Comparison of ENCODE assay signal across 16 mouse cellular contexts in genomic region chr7:79387140-79387539, GRCm38 (mm10). TPM values are rescaled to one million over a fixed set of nuclear protein-coding genes. Genes with fewer than 3 reads are reported as not detected.
DNase-seq lines count a peak whose midpoint lies in the region; ATAC-seq and TF ChIP-seq lines count a peak whose summit lies in the region.
"Had no signal": no experiment of that assay in that cellular context is flagged by ENCODE, and none has a peak within 500 bp of the region (broad histone marks: within the 10 kb centered on the region; RNA-seq: fewer than 3 reads in every experiment).

No protein-coding gene starts in this region.

- no peaks in the 10 kb centered on the region for H3K9me3 ChIP-seq in embryonic facial prominence, embryonic 10.5 days
- H3K9me3 ChIP-seq in hindbrain, embryonic 12.5 days (replicated peaks), result no peaks in the 10 kb centered on the region
- H3K9me3 ChIP-seq in neural tube, embryonic 13.5 days, result no peaks in the 10 kb centered on the region
- no peaks in the 10 kb centered on the region for H3K9me3 ChIP-seq in stomach, postnatal 0 days (ENCODE audit: control insufficient read depth, low read length)
- H3K9me3 ChIP-seq: heart, embryonic 13.5 days; liver, embryonic 15.5 days had no signal

- no peaks in the 10 kb centered on the region; the same call in 1 of the 2 replicates for H3K27me3 ChIP-seq in embryonic facial prominence, embryonic 10.5 days (replicated peaks; ENCODE audit: low read depth, poor library complexity, severe bottlenecking)
- H3K27me3 ChIP-seq in hindbrain, embryonic 12.5 days, result no peaks in the 10 kb centered on the region
- no peaks in the 10 kb centered on the region for H3K27me3 ChIP-seq in neural tube, embryonic 13.5 days
- H3K27me3 ChIP-seq in stomach, postnatal 0 days (ENCODE audit: control insufficient read depth, insufficient read depth, low read length), result no peaks in the 10 kb centered on the region
- H3K27me3 ChIP-seq: liver, embryonic 15.5 days had no signal

- H3K4me1 ChIP-seq in embryonic facial prominence, embryonic 10.5 days, result peaks cover 32% of the 10 kb centered on the region
- H3K4me1 ChIP-seq in hindbrain, embryonic 12.5 days, result peaks cover 20% of the 10 kb centered on the region
- H3K4me1 ChIP-seq in neural tube, embryonic 13.5 days (replicated peaks), result peaks cover 30% of the 10 kb centered on the region
- H3K4me1 ChIP-seq in stomach, postnatal 0 days (replicated peaks; ENCODE audit: control insufficient read depth, insufficient read depth), result no peaks in the 10 kb centered on the region
- H3K4me1 ChIP-seq: heart, embryonic 13.5 days had no signal

- no peak for ATAC-seq in hindbrain, embryonic 12.5 days (ENCODE audit: low FRiP score)
- no peak; the same call in 1 of the 2 replicates for ATAC-seq in neural tube, embryonic 13.5 days (ENCODE audit: low read depth)
- ATAC-seq in stomach, postnatal 0 days (ENCODE audit: low FRiP score, low TSS enrichment), result no peak
- ATAC-seq: CD4-positive, CD25-positive, alpha-beta regulatory T cell, adult 4 months; inflammation-experienced regulatory T-cells, adult 6 months had no signal

- peak overlapping the region; percentile 75; the same call in 1 of the 2 replicates for H3K27ac ChIP-seq in layer of hippocampus, adult 2 months
- H3K27ac ChIP-seq in embryonic facial prominence, embryonic 10.5 days (replicated peaks), result peak overlapping the region; percentile 61
- H3K27ac ChIP-seq in hindbrain, embryonic 12.5 days, result peak overlapping the region; percentile 55; the same call in 1 of the 2 replicates
- peak overlapping the region; percentile 55 for H3K27ac ChIP-seq in neural tube, embryonic 13.5 days (replicated peaks)
- no peak overlapping the region for H3K27ac ChIP-seq in stomach, postnatal 0 days (replicated peaks)
- H3K27ac ChIP-seq: heart, embryonic 13.5 days; liver, embryonic 15.5 days had no signal

- no peak for TF ChIP-seq EP300 in stomach, postnatal 0 days (optimal IDR thresholded peaks at IDR 0.05)

- DNase-seq in layer of hippocampus, adult 2 months (ENCODE audit: low spot score in 2 of 2), result no peak
- DNase-seq in layer of hippocampus, adult 8-10 months (ENCODE audit: low spot score in 2 of 2), result no peak
- DNase-seq in embryonic facial prominence, embryonic 10.5 days (ENCODE audit: low spot score), result no peak
- DNase-seq in urinary bladder, postnatal 14 days (ENCODE audit: low spot score), result no peak
- no peak for DNase-seq in embryo, embryonic 10.5 days (ENCODE audit: low spot score)
- DNase-seq in stomach, postnatal 0 days (ENCODE audit: low spot score), result no peak
- DNase-seq: gastrocnemius, postnatal 14 days; kidney, postnatal 36 days; thymus, adult 18-20 months had no signal

- TF ChIP-seq CTCF in layer of hippocampus, adult 2 months (conservative IDR thresholded peaks at IDR 0.05), result no peak
- TF ChIP-seq CTCF in stomach, postnatal 0 days (IDR thresholded peaks at IDR 0.05; ENCODE audit: low read depth), result no peak

- no peaks in the 10 kb centered on the region for H3K36me3 ChIP-seq in embryonic facial prominence, embryonic 10.5 days (replicated peaks)
- no peaks in the 10 kb centered on the region for H3K36me3 ChIP-seq in hindbrain, embryonic 12.5 days
- H3K36me3 ChIP-seq in neural tube, embryonic 13.5 days, result no peaks in the 10 kb centered on the region
- no peaks in the 10 kb centered on the region for H3K36me3 ChIP-seq in stomach, postnatal 0 days (ENCODE audit: control insufficient read depth, insufficient read depth, low read length)
- H3K36me3 ChIP-seq: heart, embryonic 13.5 days; liver, embryonic 15.5 days had no signal

- H3K4me3 ChIP-seq in layer of hippocampus, adult 2 months, result no peak overlapping the region
- H3K4me3 ChIP-seq in embryonic facial prominence, embryonic 10.5 days, result no peak overlapping the region
- no peak overlapping the region for H3K4me3 ChIP-seq in hindbrain, embryonic 12.5 days
- no peak overlapping the region for H3K4me3 ChIP-seq in neural tube, embryonic 13.5 days
- H3K4me3 ChIP-seq in stomach, postnatal 0 days (ENCODE audit: low read depth, low read length), result no peak overlapping the region
- H3K4me3 ChIP-seq: heart, embryonic 13.5 days; liver, embryonic 15.5 days had no signal

- no peak overlapping the region for H3K4me2 ChIP-seq in hindbrain, embryonic 12.5 days (replicated peaks)
- H3K4me2 ChIP-seq in neural tube, embryonic 13.5 days, result no peak overlapping the region
- H3K4me2 ChIP-seq in stomach, postnatal 0 days (replicated peaks; ENCODE audit: low read depth), result no peak overlapping the region
- H3K4me2 ChIP-seq: heart, embryonic 13.5 days; liver, embryonic 15.5 days had no signal

- 70% methylated on average over 8 of the region's 8 CpGs for WGBS in embryonic facial prominence, embryonic 10.5 days
- 72% methylated on average over 8 of the region's 8 CpGs for WGBS in hindbrain, embryonic 12.5 days
- WGBS in neural tube, embryonic 13.5 days, result 76% methylated on average over 8 of the region's 8 CpGs
- 71% methylated on average over 8 of the region's 8 CpGs for WGBS in stomach, postnatal 0 days

- no peak overlapping the region for H3K9ac ChIP-seq in hindbrain, embryonic 12.5 days
- no peak overlapping the region for H3K9ac ChIP-seq in neural tube, embryonic 13.5 days
- no peak overlapping the region for H3K9ac ChIP-seq in stomach, postnatal 0 days (ENCODE audit: low read length)
- H3K9ac ChIP-seq: heart, embryonic 13.5 days; liver, embryonic 15.5 days had no signal

RNA-seq across cellular contexts. Expression of gene Rlbp1, which starts 0.3 kb away (rescaled TPM):
- total RNA-seq in layer of hippocampus, adult 2 months (2021), result 10 to 100 TPM; 18.6 to 26.3 TPM
- 10 to 100 TPM; 23.5 to 25.8 (median 24.1) TPM for total RNA-seq in layer of hippocampus, adult 8-10 months (2022)
- polyA plus RNA-seq in embryonic facial prominence, embryonic 10.5 days (2016; fragmentation: Nextera tagmentation; extraction: Ambion mirVana), result 1.1 and 1.5 TPM in 2 replicates
- 4.0 and 4.9 TPM in 2 replicates for polyA plus RNA-seq in hindbrain, embryonic 12.5 days (2016; fragmentation: Nextera tagmentation; extraction: Ambion mirVana)
- polyA plus RNA-seq in neural tube, embryonic 13.5 days (2015; fragmentation: Nextera tagmentation; extraction: Ambion mirVana), result 19.2 and 19.7 TPM in 2 replicates
- polyA plus RNA-seq in stomach, postnatal 0 days (2015; fragmentation: Nextera tagmentation; extraction: Ambion mirVana), result 0.16 and 0.28 TPM in 2 replicates
- total RNA-seq: common myeloid progenitor, adult 5-6 weeks; gastrocnemius, postnatal 14 days had no signal
- polyA plus RNA-seq: CD4-positive, CD25-positive, alpha-beta regulatory T cell, adult 4 months; heart, embryonic 13.5 days; inflammation-experienced regulatory T-cells, adult 6 months had no signal

RNA-seq across cellular contexts. Expression of gene Fanci, which starts 4.6 kb away (rescaled TPM):
- total RNA-seq in layer of hippocampus, adult 2 months (2021), result under 1 TPM; 0.22 to 0.79 TPM
- under 1 TPM; 0.18 to 0.66 (median 0.41) TPM for total RNA-seq in layer of hippocampus, adult 8-10 months (2022)
- 20.0 TPM in 2 replicates for polyA plus RNA-seq in embryonic facial prominence, embryonic 10.5 days (2016; fragmentation: Nextera tagmentation; extraction: Ambion mirVana)
- polyA plus RNA-seq in hindbrain, embryonic 12.5 days (2016; fragmentation: Nextera tagmentation; extraction: Ambion mirVana), result 10.0 and 11.2 TPM in 2 replicates
- 2.7 and 3.5 TPM in 2 replicates for polyA plus RNA-seq in neural tube, embryonic 13.5 days (2015; fragmentation: Nextera tagmentation; extraction: Ambion mirVana)
- 1.4 and 1.8 TPM in 2 replicates for polyA plus RNA-seq in stomach, postnatal 0 days (2015; fragmentation: Nextera tagmentation; extraction: Ambion mirVana)
